Mouse (Mus musculus): ENCODE data around the gene Ube2f.

Gene Ube2f

DNA sequence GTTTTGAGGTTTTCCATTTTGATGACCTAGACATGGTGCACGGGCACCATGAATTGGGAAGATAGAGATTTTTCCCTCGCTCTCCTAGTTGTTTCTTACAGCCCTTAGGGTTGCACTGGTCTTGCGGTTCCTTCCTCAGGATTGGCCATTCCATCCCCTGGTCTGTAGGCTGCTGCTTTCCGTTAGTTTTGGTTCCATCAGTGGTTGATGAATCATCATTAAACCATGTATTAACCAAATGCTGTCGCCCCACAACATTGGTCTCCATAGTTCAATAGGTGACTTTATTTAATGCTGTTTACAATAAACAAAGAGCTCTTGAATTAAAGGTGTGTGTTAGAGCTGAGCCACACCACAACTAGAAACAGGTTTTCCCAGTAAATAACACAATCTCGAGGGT is 12.4 kb upstream of the Ube2f start:
- no peak for DNase-seq (ENCODE audit: low spot score in 2 of 2)

DNA sequence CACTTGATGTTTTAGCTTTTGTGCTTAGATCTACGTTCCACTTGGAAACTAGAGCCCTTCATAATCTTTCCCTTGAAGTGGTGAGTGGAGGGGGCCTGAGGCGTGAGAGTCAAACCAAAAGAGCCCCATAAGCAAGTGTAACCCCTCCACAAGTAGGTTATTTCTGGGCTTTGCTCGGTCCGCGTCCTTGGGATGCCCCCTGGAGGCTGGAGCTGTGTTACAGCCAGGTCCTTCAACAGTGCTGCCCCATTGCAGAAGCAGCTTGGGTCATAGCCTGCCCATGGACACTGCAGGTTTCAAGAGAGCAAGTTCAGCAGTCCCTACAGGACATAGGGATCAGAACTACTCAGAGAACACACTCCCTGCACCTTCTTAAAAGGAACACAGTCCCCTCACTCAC is 11.0 kb upstream of the Ube2f start:
- peak; percentile 54 to 55 for DNase-seq (ENCODE audit: low spot score in 2 of 2)

DNA sequence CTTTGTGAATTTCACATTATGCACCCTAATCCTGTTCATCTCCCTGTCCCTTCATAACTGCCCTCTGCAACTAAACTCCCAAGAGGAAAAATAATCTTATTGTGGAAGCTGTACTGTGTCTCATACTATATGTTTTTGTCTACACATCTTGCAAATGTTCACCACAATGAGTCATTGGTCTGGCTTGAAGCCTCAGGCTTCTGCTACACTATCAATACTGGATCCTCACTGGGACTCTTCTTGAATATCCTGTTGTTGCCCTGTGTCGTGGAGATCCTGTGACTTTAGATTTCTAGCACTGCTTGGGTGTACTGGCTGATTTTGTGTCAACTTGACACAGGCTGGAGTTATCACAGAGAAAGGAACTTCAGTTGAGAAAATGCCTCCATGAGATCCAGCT is 10.3 kb upstream of the Ube2f start:
- no peak for DNase-seq (ENCODE audit: low spot score in 2 of 2)

DNA sequence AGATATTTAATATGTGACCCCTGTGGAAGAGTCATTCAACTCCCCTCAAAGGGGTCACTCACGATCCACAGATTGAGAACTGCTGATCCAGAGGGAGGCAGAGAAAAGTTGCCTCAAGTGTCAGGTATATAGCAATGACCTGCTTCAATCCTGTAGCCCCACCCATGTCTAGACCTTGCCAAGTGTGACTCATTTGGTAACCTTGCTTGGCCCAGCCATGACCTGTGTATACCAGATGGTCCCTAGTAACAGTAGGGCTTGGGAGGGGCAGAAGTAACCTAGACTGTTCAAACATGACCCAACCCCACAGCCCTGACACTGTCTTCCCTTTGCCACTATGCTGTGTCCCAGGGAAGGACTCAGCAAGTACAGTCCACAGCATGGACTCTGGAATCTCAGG is 9.4 kb upstream of the Ube2f start:
- no peak for DNase-seq (ENCODE audit: low spot score in 2 of 2)

DNA sequence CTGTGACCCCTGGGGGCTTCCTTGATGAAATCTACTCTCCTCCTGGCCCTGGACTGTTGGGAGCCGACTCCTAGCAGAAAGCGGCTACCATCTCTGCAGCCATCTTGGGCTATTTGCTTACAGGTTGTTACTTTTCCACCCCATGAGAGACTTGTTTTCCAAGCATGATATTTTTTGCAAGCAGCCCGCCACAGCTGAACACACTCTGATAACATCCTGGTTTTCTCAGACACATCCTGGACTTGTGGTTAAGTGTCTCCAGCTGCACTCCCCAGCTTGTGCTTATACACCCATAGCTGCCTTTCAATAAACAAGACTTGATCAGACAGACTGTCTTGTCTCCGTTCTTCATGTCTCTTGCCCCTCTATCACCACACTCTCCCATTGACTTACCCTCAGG is 8.9 kb upstream of the Ube2f start:
- DNase-seq (ENCODE audit: low spot score in 2 of 2) = no peak

DNA sequence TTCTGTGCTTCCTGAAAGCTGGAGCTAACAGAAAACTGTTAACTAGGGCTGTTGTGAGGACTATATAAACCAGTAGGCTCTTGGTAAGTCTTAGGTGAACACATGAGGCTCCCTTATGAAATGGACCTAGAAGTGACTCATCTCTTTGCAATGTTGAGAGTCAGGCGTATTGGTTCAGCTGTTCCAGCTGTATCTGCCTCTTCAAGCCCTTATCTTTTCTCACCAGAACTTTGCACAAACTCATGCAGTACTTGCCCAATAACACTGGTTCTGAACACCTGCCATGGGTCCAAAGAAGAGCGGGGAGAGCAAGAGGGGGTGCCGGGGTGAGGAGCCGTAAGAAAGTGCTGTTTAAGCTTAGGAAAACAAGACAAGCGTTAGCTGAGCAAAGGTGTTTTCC is 1.9 kb upstream of the Ube2f start:
- DNase-seq (ENCODE audit: low spot score in 2 of 2) = no peak

DNA sequence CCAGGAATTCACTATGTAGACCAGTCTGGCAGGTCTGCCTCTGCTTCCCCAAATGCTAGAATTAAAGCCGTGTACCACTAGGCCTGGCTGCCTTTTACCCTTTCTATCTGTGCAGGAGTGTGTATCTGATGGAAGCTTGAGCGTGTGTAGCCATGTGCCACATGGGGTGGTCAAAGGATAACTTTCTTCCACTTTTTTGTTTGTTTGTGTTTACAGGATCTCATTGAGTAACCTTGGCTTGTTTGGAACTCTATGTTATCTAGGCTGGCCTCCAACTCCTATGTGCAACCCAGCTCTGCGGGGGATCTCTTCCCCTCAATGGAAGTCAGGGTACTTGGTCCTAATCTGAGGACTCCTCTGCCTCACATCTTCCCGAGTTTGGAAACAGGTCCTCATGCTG is 1.1 kb upstream of the Ube2f start:
- DNase-seq (ENCODE audit: low spot score in 2 of 2) = no peak

DNA sequence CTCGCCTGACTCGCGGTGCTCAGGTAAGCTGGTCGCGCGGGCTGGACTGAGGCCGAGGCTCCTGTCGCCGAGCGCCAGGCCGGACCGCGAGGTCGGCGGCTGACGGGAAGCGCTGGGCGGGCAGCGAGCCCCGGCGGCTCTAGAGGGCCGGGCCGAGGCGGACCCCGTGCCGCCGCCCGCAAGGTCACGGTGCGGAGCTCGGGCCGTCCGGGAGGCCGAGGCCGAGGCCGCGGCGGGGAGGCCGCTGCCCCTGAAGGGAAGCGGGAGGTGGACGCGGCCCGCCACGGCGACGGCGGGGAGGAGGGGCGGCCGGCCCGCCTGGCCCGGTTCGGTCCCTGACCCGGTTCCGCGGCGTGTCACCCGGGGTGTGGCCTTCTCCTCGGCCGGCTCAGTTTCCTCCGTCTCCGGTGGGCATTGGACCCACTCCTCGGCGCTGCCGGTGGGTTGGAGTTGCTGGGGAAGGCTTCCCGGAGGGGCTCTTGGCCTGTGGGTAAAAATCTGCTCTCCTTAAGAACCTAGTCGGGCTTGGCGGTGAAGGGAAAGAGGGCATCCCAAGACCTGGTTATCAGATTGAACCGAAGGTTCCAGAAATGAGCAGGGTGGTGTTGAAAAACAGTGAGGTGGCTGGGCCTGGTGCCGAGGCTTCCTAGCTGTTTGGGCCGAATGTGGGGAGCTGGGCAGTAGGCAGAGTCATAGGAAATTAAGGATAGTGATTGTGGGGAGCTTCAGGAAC is 477 bp downstream of the Ube2f start:
- DNase-seq (ENCODE audit: low spot score in 2 of 2) = peak in 1 of 2 experiments; percentile 15

DNA sequence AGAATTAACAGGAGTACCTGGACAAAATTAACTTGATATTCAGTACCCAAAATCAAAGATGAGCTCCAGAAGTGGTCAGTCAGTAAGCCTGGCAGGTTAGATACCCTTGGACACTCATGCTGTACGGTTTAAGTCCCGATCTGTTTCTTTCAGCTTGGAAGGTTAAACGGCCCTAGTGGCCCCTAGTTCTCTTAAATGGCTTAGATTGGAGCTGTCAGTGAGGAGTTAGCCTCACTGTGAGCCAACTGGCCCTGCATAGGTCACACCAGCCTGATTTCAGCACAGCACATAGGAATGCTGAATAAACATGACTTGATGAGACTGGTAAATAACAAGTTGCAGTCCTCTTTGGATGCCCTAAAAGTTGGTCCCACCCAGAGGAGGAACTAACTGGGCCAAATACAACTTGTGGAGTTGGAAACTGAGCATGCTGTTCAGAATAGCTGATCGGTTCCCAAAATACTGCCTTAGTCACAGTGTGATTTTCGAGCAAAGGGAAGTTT is 1.1 kb downstream of the Ube2f start:
- DNase-seq (ENCODE audit: low spot score in 2 of 2) = no peak

DNA sequence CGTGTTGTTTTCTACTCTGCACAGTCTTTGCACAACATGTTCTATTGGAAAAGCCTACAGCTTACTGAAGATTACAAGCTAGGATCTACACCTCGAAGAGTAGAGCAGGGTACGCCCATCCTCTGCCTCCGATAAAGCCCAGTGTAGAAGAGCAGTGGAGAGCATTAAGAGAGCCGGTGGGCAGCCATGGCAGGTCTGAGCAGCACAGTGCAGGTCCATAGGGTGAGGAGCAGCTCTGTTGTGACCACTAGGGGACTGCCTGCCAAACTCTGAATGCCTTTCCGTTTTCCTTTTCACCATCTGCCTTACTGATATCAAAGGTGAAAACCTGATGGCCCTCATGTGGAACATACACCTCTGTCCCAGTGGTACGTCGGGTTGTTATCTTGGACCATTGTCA is 1.8 kb downstream of the Ube2f start:
- no peak for DNase-seq (ENCODE audit: low spot score in 2 of 2)

DNA sequence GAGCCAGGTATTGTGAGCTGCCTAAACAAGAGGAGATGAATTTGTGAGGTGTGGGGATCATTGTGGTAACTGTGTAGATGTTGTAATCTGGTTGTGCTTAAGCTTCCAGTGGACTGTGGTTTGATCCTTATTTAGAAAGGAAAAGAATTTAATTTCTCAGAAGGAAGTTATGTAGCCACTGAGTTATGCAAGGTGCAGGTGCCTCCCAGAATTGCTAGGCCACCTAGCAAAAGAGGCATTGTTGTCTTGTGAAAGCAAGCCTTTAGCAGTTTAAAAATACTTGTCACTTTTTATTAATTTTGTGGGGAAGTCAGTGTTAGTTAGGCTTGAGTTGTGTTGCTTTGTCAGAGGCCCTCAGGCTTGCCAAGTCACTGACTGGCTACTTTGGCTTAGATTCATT is 7.8 kb downstream of the Ube2f start:
- no peak for DNase-seq (ENCODE audit: low spot score in 2 of 2)

DNA sequence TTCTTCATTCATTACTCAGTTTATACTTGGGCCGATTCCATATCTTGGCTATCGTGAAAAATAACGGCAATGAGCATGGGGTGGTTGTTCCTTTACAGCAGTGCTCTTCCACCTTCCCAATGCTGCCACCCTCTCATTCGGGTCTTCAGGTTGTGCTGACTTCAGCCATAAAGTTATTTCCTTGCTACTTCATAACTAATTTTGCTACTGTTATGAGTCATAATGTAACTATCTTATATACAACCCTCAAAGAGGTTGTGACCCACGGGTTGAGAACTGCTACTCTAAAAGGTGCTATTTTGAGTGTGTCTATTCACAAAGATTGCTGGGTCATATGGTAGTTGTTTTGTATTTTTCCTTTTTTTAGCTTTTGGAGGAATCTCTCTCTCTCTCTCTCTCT is 9.7 kb downstream of the Ube2f start:
- no peak for DNase-seq (ENCODE audit: low spot score in 2 of 2)

DNA sequence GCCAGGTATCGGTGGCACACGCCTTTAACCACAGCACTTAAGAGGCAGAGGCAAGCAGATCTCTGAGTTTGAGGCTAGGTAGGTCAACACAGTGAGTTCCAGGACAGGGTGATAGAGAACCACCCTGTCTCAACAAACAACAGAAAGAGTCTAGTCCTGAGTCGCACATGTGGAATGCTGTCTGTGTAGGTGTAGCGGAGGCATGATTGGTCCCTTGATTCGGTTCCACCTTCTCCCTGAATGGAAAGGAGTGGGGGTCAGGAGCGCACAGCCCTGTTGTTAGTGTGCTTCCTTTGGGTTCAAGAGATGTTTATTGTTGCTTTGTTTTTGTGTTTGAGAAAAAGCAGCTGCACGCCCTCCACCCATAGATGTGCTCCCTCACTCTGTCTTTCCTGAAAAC is 12.4 kb downstream of the Ube2f start:
- no peak for DNase-seq (ENCODE audit: low spot score in 2 of 2)

DNA sequence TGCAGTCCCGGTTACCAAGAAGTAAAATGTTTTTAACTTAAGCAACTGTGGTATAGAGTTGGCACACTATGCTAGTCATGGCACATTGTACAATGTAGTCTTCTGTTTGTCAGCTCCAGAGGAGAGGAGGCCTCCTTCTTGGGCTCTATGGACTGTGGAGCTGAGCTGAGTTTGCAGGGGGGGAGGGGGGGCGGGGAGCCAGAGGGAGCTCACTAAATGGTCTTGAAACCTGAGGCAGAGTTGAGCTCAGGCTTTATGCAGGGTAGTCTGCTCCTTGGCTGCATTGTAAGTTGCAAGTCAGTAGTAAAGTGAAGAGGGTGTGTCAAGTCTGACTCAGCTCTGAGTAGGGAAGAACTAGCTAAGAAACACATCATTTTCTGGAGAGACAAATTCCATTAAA is 22.2 kb downstream of the Ube2f start:
- DNase-seq (ENCODE audit: low spot score in 2 of 2) = no peak

DNA sequence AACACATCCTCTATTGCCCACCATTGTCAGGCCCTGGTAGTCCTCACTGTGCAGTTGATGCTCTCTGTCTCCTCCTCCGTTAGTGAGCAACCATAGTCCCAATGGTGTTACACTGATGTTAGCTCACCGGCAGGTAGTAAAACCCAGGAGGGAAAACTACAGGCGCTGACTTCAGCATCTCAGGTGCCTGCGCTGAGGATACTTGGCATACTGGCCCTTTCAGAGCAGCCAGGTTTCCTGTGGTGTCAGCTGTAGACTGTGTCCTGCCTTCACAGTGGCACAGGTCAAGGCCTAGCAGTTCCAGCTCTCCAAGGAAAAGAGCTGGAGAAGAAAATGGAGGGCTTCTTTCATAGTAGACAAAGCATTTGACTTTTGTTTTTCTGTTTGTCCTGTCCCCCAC is 26.5 kb downstream of the Ube2f start:
- DNase-seq (ENCODE audit: low spot score in 2 of 2) = no peak

DNA sequence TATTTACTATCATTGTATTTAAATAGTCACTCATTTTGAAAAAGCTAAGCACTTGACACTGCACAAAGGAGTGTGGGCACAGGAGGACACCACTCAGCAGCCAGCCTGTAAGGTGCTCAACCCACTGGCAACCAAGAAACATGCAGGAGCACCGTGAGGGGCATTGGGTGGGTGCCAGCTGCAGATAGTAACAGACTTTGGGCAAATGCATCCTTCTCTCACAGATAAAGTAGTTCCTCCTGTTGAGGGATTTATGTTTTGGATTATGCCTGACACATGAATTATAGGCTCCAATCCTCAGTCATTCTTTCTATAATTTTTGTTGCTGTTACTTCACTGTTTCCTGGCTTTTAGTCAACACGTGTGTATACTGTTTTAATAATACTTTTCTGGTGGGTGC is 27.4 kb downstream of the Ube2f start:
- no peak for DNase-seq (ENCODE audit: low spot score in 2 of 2)

DNA sequence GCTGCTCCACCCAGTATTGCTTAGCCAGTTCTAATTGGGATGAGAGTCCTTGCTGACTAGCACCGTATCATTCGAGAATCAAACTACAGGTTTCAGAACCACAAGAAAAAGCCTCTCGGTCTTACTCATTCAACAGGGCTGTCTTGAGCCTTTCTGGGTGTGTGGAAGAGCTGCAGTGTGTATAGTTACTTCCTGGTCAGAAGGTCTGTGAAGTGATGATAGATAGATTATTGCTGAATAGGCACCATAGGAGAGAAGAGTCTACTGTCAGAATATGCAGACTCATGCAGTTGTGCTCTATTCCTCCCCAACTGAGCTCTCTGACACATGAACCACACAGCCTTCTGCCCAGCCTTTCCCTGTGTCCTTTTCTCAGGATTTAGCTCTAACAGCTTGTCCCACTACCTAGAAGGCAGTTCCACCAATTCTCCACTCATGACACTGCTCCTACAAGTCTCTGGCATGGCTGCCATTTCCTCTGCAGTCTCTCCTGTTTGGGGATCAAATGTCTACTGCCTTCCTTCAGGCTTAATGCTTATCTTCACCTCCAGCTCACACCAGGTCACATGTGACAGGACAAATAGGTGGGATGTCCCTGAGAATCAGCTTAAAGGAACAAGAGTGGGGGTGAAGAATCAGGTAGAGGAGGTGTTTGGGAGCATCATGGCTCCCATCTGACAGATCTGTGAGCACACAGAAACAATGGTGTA is 28.5 kb downstream of the Ube2f start:
- no peak for DNase-seq (ENCODE audit: low spot score in 2 of 2)

DNA sequence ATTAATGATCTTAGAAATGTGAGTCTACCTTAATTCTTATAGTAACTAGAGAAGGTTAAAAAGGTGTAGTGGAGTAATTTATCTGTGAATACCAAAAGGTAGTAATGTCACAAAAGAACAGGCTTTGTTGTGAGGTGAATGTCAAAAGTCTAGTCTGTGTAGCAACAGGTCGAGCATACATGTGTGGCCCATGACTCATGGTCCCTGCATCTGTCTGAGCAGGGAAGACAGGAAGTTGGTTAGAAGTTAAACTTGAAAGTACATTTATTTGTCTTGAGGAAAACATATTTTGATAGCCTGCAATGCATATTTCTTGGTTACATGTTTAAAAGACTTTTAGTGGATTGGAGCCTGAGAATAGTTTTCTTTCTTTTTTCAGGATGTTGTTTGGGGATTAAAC is 29.0 kb downstream of the Ube2f start:
- no peak for DNase-seq (ENCODE audit: low spot score in 2 of 2)

DNA sequence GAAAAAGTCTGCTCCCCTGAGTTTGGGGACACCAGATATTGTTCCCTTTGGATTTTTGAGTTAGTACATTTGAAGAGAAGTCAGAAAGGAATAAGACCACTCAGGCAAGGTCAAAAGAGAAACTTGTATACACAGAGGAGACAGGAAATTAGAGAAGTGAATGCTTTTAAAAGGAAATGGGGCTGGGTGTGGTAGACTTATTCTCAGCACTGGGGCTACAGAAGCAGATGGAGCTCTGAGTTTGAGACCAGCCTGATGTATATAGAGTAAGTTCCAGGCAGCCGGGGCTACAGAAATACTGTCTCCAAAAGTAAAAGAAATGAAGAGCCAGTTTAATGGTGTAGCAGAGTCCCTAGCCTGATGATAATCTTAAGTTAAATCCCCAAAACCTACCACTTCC is 32.5 kb downstream of the Ube2f start:
- no peak for DNase-seq (ENCODE audit: low spot score in 2 of 2)

DNA sequence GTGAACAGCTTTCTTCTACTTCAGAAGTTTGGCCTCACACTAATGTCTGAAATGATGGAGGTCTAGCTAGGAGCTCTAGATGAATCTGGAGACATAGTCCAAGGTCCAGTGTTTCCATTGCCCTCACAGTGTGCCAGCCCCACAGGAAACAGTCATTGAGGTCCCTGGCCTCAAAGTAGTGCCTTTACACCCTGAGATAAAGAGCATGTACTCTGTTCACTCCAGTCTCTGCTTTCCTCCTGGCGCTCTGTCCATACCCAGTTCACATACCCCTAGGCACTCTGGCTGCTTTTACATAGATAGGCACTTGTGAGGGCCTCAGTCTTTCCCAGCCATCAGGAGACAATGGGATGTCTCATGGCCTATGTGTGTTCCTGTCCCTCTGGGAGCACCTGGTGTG is 39.3 kb downstream of the Ube2f start:
- DNase-seq (ENCODE audit: low spot score in 2 of 2) = no peak

DNA sequence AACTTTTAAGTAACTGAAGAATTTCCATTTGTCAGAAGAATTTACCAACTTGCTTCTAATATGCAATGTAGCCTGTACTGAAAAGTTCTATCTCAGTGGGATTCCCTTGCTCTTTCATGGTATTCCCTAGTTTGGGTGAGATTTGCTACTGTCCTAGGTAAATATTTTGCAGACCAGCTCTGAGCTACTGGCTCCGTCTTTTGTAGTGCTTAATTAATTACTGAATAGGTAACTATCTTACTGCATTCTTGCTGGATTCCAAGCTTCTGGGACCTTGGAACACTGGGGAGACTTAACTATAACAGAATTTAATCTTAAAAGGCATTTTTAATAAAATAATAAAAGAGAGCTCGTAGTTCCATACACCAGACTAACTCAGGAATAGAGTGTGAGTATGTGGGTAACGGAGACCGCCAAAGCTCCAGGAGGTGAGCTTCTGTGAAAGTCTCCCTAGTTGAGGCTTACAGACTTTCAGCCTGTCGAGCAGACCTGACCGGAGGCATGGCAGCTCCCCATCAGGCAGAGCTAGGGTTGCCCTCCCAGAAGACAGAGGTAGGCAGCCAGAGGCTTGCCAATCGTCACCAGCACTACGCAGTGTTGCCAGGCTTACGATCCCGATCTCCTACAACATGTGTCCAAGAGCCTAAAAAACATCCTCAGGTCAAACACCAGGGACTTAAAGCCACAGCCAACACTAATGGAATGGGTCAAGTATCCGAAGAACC is 42.2 kb downstream of the Ube2f start:
- DNase-seq (ENCODE audit: low spot score in 2 of 2) = no peak

DNA sequence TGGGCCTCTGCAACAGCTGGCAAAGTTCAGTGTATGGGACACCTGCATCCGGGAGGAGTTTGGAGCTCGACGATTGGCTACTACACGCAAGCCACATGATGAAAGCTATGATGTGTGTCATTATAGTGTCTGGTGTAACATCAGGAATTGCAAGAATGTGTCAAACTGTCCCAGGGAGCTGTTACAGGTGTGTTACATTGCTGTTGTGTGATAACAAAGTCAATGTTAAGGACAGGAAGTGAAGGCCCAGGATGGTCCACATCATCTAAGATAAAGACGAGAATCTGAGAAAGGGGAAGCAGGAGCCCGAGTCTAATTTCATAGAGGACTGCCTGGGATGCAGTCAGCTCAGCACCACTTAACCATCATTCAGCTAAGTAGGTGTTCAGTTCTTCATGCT is 45.4 kb downstream of the Ube2f start:
- no peak for DNase-seq (ENCODE audit: low spot score in 2 of 2)

Measured in cerebellum, postnatal 4 days (tissue).